Mouse (Mus musculus) 416B (cell line): ENCODE measurements around the gene Mtus2.

Experiments used
- DNase-seq: peaks from one replicate; pipeline ENCODE4 v3.0.0; 2011; ENCODE audit warnings: low read depth

Gene Mtus2

DNA sequence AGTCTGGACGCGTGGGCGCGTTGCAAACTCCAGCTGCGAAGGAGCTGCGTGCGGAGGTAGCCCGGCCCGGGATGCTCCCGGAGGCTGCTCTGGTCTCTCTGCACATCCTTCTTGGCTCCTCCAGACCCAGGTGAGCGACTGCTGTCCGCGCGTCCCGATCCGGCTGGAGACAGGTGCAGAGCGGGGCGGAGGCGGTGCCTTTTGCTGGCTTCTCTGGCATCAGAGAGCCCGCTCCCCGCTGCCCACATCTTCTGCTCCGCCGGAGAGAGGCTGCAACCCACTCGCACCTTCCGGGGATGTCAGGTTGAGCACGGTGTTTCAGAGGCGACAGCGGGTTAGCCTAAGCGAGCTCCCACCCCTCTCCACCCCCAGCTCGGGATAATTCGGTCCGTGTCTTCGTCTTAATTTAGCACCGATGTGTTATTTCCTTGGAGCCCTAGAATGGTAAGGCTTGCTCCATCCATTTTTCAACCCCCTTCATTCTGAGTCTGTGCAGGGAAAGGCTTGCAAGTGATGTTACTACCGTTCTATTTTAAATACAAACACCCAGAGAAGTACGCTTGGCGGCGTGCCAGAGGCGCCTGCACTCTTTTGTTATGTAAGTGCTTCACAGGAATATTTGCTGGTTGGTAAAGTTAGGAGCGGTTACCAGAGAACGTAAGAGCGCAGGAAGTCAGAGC, 612 bp downstream of the Mtus2 start:
- DNase-seq: no peak

DNA sequence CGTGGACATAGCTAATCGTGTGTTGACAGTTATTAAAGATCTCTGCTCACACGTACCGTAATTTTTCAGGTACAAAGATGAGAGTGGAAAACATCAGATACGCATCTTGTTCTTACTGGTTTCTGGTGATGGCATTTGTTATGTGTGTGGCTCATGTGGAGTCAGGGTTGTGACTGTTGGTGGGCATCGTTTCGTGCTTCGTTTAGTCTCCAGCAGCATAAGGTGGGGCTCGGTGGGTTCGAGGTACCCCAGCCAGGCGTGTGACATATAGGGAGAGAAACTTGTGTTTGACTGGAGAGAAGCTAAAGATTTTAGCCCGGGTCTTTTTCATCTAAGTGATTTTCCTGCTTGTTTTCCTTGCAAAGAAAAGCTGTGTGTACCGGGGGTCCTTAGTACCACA, 1.4 kb downstream of the Mtus2 start:
- no peak for DNase-seq

DNA sequence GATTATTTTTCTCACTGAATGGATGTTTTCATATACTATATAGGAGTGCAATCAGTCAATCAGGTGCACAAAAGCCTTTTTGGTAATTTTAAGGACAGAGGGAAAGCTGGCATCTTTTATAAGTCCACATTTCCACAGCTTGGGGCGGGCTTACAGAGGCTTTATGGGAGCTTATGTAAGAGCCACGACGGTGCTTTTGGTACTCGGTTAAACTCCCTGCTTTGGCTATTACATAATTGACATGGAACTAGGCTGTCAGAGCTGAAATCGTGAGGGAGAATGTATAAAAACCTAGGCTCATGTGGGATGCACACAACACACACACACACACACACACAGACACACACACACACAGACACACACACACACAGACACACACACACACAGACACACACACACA, 2.0 kb downstream of the Mtus2 start:
- DNase-seq: no peak

DNA sequence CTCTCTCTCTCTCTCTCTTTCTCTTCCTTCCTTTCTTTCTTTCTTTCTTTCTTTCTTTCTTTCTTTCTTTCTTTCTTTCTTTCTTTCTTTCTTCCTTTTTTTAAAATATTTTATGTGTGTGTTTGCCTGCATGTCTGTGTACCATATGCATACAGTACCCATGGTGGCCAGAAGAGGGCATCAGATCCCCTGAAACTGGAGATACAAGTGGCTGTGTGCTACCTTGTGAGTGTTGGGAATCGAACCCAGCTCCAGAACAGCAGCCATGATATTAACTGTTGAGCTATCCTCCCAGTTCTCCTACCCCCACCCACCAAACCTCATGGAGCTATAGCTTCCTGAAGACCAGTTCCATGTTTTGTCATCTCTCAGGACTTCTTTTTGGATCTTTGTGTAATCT, 3.7 kb downstream of the Mtus2 start:
- DNase-seq: peak; percentile 24

DNA sequence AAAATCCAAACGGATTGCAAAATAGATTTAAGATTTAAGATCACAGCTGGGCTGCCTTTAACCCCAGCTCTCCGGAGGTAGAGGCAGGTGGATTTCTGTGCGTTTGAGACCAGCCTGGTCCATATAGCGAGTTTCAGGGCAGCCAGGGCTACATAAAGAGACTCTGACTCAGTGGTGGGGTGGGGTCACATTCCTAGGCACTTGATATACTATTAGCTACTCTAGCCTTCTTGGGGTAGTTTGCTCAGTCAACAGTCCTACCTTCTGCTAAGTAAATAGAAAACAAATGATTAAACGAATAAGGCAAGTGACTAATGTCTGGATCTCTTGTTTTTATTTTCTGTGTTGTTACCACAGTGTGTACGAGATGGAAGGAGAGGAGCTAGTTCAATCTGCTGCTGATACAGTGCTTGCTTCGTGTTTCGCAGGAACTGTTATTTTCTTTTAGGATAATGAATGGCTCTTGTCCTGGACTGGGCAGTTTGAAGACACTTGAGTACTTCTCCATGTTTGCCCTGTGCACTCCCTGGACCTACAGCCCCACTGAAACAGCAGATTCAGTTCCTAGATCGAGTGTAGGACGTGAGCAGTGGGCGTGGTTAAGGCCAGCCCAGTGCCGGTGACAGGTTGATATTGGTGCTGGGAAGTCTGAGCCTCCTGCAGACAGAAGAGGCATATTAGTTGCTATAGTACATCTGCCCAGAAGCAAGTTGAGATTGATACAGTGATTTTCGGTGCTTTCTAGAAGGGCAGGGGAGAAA, 6.9 kb downstream of the Mtus2 start:
- DNase-seq: peak; percentile 16

DNA sequence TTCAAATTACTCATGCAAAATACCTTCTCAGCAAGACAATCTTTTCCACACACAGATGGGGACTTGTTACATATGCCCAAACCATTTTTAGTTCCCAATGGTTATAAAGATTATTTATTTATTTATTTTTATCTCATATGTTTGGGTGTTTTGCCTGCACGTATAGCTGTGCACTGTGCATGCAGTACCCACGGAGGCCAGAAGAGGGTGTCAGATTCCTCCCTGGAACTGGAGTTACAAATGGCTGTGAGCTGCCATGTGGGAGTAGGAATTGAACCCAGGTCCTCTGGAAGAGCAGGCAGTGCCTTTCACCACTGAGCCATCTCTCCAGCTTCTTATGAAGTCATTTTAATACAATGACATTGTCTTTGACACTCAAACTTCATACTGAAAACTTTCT, 7.7 kb downstream of the Mtus2 start:
- DNase-seq: peak; percentile 37

DNA sequence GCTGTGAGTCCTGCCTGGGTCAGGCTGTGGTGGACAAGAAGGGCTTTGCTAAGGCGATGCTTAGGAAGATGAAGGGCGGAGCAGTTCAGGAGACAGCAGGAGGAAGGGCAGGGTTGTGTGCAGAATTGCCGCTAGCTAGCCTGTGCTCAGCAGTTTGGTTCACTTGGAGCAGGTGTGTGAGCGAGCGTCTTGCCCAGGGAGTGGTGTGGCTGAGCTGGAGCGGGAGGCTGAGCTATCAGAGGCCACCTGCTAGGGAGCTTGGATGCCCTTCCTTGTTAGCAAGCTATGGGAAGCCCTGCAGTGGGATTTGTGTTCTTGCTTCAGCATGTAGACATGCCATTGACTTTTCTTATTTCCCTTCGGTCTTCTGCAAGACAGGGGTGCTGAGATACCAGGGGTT, 9.5 kb downstream of the Mtus2 start:
- no peak for DNase-seq

DNA sequence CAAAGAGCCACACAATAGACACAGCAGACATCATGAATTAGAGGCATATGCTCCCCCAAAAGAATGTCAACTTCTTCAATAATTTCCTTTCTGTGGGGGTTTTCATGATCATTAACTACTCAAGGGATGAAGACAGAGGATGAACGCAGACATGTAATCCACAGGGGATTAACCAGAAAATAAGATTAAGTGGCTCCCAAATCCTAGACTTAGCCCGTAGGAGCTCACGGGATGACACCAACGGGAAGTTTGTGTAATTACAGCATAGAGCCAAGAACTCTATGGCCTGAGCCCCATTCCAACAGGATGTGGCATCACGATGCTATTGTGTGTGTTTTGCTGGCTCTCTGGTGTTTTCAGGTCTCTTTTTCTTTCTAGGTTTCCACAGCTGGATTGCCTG, 12.4 kb downstream of the Mtus2 start:
- DNase-seq: no peak

DNA sequence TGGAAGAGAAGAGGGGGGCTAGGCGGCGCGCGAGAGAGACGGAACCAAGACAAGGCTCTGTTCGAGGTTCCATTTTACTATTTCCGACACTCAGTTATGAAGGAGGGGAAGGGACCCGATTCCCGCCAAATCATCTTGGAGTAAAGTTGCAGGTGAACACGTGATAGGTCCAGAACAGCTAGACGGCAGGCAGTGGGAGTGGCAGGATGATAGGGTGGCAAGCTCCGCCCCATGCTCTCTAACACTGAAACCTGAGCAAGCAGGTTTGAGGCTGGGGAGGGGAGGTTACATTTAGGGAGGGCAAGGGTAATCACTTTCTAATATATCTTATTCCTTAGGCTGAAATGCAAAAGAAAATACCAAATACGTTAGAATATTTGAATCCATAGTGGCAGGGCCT, 18.9 kb downstream of the Mtus2 start:
- no peak for DNase-seq

DNA sequence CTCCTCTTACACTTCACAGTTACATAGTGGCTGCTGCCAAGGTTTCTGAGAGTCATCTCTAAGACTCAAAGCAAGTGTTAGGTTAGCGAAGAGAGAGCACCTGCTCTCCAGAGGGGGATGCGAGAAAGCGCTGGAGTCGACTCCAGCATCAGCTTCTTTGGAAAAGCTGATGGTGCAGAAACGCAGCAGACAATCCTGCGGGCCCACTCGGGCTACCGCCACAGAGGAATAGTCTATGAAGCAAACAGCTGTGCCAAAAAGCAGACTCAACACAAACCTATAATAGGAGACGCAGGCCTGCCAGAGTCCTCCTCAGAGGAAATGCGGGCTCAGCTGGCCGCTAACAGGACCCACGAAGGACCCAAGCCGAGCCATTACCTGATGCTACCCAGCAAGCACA, 23.5 kb downstream of the Mtus2 start:
- DNase-seq: no peak

DNA sequence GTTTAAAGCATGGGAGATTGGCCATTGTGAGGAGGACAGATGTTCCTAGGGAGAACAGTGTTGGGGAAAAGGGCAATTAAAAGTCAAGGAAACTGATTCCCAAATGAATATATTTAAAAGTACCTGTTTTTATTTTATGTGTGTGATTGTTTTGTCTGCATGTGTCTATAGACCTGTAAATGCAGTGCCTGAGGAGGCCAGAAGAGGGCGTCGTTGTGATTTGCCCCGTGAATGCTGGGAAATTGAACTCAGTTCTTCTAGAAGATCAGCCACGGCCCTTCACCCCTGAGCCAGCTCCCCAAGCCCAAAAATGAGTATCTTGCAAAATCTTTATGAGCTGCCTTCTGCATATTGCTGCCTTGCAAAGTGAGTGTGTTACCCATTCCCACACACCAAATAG, 33.2 kb downstream of the Mtus2 start:
- no peak for DNase-seq

DNA sequence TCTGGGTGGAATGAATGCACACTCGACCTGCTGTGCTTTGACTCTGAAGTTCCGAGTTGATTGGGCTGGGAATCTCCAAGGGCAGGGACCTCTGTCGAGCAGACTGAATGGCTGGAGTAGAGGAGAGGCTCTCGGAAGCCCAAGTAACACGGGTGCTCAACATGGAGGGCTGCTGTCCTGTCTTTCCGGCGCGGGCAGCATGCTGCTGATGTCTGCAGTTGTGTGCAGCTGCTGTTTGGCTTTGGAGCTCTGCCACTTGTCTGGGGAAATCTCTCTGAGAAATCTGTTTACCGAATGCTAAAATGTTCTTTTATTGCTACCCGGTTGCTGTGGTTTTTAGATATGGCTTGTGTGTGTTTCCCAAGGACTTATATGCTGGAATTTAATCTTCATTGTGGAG, 33.7 kb downstream of the Mtus2 start:
- no peak for DNase-seq

DNA sequence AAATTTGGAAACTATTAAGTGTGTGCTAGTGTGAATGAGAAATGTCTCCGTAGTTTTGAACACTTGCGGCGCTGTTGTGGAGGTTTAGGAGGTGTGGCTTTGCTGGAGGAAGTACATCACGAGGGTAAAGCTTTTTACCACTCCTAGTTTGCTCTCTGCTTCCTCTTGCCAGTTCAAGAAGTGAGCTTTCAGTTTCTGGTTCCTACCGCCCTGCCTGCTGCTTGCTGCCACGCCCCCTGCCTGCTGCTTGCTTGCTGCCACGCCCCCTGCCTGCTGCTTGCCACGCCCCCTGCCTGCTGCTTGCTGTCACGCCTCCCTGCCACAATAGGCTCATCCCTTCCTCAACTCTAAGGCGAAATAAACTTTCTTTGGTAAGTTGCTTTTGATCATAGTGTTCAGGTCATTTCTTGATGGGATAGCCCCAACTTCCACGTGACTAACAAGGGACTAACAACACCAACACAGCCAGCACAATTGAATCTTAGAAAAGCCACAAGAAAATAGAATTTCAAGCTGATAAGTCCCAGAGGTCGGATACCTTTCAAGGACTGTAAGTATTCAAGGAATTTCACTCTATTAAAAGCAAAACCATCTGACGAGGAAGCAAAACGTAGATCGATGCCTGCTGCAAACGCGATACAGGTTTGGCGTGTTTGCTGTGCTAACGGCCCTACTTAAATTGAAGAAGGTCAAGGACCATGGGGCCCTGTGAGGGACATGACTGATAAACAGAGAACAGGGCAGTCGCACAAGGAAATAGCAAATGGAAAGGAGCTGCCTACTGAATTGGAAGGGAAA, 35.7 kb downstream of the Mtus2 start:
- peak; percentile 87 for DNase-seq

DNA sequence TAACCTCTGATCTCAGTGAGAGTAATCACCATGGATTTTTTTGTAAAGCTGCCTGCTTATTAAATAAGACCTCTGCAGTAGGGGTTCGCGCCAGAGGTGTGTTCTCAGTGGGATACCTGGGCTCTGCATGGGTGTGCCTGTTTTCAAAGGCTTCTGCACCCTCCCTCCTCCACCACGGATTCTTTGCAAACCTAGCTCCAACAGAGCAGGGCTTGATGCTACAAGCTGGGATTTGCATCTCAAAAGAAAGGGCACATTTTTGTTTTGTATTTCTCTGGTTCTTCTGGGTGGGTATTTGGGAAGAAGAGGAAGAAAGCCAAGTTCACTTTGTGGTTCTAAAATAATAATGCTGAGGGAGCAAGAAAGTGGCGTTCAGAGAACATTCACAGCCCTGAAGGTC, 48.1 kb downstream of the Mtus2 start:
- DNase-seq: no peak

DNA sequence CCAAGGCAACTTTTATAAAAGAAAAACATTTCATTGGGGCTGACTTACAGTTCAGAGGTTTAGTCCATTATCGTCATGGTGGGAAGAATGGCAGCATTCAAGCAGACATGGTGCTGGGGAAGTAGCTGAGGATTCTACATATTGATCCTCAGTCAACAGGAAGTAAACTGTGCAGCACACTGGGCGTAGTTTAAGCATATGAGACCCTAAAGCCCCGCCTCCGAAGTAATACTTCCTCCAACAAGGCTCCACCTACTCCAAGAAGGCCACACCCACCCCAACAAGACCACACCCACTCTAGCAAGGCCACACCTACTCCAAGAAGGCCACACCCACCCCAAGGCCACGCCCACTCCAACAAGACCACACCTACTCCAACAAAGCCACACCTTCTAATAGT, 55.0 kb downstream of the Mtus2 start:
- DNase-seq: no peak

DNA sequence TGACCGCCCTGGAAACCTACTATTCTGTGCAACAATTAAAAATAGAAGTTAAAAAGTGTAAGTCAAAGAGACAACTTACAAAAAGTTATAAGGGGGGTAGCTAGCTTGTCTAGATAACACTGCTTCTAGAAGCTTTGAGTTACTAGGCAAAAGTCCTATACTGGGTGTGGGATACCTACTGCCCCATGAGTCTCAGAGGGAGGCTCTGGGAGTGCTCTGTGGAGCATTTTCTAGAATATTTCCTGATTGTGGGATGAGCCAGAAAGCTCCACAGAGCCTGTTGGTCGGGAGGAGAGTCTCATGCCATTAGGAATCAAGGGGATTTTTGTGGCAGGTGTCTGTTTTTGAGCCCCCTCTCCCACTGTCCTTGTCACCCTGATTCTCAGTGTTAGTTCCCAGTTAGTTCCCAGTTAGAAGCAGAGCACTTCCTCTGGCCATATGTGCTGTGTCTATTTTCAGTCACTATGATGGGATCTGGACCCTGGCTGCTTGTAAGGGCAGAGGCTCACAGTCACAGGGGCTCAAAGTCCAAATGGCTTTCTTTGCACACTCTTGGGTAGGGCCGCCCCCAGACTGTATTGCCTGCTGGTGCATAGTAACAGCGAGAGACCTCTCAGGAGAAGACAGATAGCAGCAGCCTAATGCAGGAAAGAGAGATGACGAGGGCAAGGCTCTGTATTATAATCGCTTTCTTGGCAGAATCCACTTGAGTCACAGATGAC, 57.2 kb downstream of the Mtus2 start:
- DNase-seq: no peak

DNA sequence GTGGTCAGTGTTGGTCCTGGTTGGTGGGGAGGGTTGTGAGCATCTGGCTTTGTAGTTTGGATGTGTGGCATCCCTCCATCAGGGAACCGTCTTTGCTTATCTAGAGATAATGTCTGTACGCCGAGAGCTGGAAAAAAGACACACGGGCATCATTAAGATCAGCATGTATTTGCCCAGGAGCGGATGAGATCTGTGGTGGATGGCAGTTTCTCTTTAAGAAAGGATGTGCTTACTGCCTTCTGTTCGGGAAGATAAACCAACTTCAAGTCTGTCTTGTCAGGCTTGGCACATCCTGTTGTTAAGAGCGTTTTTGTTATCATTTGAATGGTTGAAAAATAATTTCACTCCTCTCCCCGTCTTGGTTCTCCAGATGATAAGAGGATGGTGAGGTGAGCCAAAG, 58.3 kb downstream of the Mtus2 start:
- DNase-seq: no peak

DNA sequence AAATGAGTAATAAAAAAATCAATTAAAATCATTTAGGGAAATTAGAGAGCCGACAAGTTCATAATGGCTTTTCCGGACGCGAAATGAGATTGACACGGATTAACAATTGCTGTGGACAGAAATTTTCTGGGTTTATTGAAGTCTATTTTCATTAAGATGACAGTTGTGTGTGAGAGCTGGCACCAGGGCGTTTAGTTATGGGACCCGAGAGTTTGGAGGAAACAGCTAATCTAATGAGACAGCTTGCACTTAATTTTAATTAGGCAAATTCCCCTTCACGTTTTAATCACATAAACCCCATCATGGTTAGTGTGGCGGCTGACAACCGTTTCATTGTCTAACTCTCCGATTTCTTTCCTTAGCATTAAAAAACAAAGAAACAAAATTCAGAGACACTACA, 60.3 kb downstream of the Mtus2 start:
- no peak for DNase-seq

DNA sequence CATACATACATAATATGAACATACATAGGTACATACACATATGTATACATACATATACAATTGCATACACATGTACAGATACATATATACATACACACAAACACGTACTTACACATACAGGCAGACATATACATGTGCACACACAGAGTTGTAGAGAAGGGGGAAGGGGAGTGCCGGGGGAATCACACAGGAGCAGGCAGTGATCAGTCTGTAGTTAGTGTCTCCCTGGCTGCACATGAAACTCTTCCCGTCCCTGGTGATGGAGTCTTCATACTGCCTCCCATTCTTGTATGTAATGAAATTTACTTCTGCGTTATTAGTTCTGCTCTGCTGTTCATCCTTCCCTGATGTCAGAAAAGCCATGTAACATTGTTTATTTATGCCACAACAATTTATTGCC, 65.7 kb downstream of the Mtus2 start:
- no peak for DNase-seq

DNA sequence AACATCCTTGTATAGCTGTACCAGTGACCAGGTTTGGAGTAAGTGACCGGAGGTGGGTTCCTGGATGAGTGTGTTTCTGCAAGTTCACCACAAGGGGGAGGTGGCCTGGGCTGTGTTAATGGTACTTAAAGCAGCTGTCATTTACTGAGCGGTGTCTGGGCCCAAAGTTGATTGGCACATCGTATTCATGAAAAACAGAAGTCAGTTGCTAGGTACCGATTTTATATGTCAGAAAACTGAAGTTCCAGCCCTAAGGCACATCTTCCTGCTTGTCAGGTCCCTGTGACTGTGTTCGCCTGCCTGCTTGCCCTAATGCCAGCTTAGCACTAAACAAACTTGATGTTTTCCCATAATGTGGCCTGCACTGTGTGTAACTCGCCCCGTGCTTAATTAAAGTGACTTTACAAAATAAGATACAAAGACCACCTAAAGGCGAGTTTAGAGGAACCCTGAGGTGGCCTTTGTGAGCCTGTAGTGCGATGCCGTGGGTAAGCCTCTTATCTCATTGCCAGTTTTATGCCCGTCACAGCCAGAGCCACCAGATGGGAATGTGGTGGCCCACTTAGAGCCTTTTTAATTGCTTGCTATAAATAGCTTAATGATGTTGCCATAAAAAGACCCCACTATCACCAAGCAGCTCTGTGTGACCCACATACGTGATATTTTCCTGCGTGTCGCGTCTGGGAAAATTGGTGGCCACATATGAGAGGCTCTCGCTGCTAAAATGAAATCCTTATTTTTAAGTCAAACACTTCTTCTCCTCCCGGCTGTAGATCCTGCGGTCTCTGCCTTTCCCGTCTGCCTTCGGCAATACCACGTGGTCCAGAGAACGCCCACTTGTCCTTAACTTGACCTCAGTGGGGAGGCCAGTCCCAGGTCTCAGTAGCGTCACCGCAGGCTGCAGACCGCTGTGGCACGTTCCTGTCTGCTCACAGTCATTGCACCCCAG, 69.6 kb downstream of the Mtus2 start:
- peak; percentile 10 for DNase-seq

DNA sequence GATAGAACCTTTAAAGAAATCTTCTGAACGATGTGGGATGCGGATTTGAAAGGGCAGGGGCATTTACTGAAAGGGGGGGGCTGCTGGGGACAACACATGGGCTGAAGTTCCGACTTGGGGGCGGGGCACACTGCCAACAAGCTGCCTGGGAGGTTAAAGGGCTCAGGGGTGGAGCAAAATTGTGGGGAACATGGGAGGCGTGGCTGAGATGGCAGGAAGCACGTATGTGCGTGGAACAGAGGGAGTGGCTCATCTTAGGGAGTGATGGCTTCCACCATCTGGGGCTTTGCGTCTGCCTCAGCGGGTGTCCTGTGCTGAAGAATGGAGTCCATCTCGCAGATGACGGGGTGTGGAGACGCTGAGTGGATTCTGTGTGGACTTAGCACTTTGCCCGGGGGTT, 70.9 kb downstream of the Mtus2 start:
- DNase-seq: no peak
